16 mouse cellular contexts compared by ENCODE assay signal in genomic region chr7:15859657-15860056, GRCm38 (mm10). TPM values are rescaled to one million over a fixed set of nuclear protein-coding genes. Genes with fewer than 3 reads are reported as not detected.
A peak's percentile ranks its signal among the peaks of the same experiment; 100 is the strongest.
DNase-seq lines count a peak whose midpoint lies in the region; ATAC-seq and TF ChIP-seq lines count a peak whose summit lies in the region.
"Had no signal": no experiment of that assay in that cellular context is flagged by ENCODE, and none has a peak within 500 bp of the region (broad histone marks: within the 10 kb centered on the region; RNA-seq: fewer than 3 reads in every experiment).

No protein-coding gene starts in this region.

- no peak overlapping the region for H3K9ac ChIP-seq in kidney, postnatal 0 days (ENCODE audit: low read depth, low read length)
- no peak overlapping the region for H3K9ac ChIP-seq in kidney, embryonic 15.5 days
- H3K9ac ChIP-seq in midbrain, embryonic 14.5 days (replicated peaks; ENCODE audit: low read length), result no peak overlapping the region
- no peak overlapping the region for H3K9ac ChIP-seq in midbrain, embryonic 16.5 days (ENCODE audit: low read depth, low read length)
- H3K9ac ChIP-seq: embryonic facial prominence, embryonic 15.5 days; heart, embryonic 13.5 days; liver, embryonic 13.5 days; midbrain, embryonic 15.5 days had no signal

- peak; percentile 8 for DNase-seq in adrenal gland, postnatal 25 days
- DNase-seq in adrenal gland, adult 8-10 months, result no peak
- peak; percentile 22 for DNase-seq in kidney, postnatal 0 days (ENCODE audit: low spot score)
- DNase-seq in midbrain, embryonic 14.5 days, result peak; percentile 55
- DNase-seq in embryo, embryonic 10.5 days (ENCODE audit: low spot score), result no peak
- DNase-seq: cerebellum, adult 11-12 months; liver, embryonic 13.5 days; thymus, postnatal 36 days had no signal

- H3K27me3 ChIP-seq in kidney, postnatal 0 days (ENCODE audit: insufficient read depth, low read length), result no peaks in the 10 kb centered on the region
- no peaks in the 10 kb centered on the region for H3K27me3 ChIP-seq in kidney, embryonic 15.5 days
- no peaks in the 10 kb centered on the region for H3K27me3 ChIP-seq in midbrain, embryonic 14.5 days (ENCODE audit: control insufficient read depth, insufficient read depth, low read length)
- H3K27me3 ChIP-seq in midbrain, embryonic 16.5 days (ENCODE audit: control insufficient read depth, insufficient read depth, low read depth, low read length), result no peaks in the 10 kb centered on the region
- H3K27me3 ChIP-seq: embryonic facial prominence, embryonic 15.5 days; heart, embryonic 13.5 days; liver, embryonic 13.5 days; midbrain, embryonic 15.5 days had no signal

- H3K4me2 ChIP-seq in kidney, postnatal 0 days (ENCODE audit: low read length), result no peak overlapping the region
- H3K4me2 ChIP-seq in kidney, embryonic 15.5 days, result no peak overlapping the region
- no peak overlapping the region for H3K4me2 ChIP-seq in midbrain, embryonic 14.5 days (ENCODE audit: low read length)
- no peak overlapping the region for H3K4me2 ChIP-seq in midbrain, embryonic 16.5 days (ENCODE audit: low read length)
- H3K4me2 ChIP-seq: embryonic facial prominence, embryonic 15.5 days; heart, embryonic 13.5 days; liver, embryonic 13.5 days; midbrain, embryonic 15.5 days had no signal

- no peaks in the 10 kb centered on the region for H3K4me1 ChIP-seq in kidney, postnatal 0 days (replicated peaks; ENCODE audit: insufficient read depth, low read length)
- H3K4me1 ChIP-seq in kidney, embryonic 15.5 days, result no peaks in the 10 kb centered on the region
- H3K4me1 ChIP-seq in midbrain, embryonic 14.5 days (ENCODE audit: control insufficient read depth, insufficient read depth, low read length), result no peaks in the 10 kb centered on the region
- H3K4me1 ChIP-seq in midbrain, embryonic 16.5 days (ENCODE audit: control insufficient read depth, insufficient read depth, low read length), result no peaks in the 10 kb centered on the region; the same call in 1 of the 2 replicates
- H3K4me1 ChIP-seq: embryonic facial prominence, embryonic 15.5 days; heart, embryonic 13.5 days; liver, embryonic 13.5 days; midbrain, embryonic 15.5 days had no signal

- TF ChIP-seq CTCF in kidney, postnatal 0 days (IDR thresholded peaks at IDR 0.05; ENCODE audit: low read depth), result peak; percentile 45; the same call in 1 of the 2 replicates

- no peak overlapping the region for H3K4me3 ChIP-seq in kidney, postnatal 0 days (replicated peaks; ENCODE audit: low read depth, low read length)
- H3K4me3 ChIP-seq in kidney, embryonic 15.5 days (replicated peaks), result no peak overlapping the region
- H3K4me3 ChIP-seq in midbrain, embryonic 14.5 days (replicated peaks; ENCODE audit: low read depth, low read length), result no peak overlapping the region
- no peak overlapping the region for H3K4me3 ChIP-seq in midbrain, embryonic 16.5 days (ENCODE audit: low read depth, low read length)
- H3K4me3 ChIP-seq: embryonic facial prominence, embryonic 15.5 days; heart, embryonic 13.5 days; liver, embryonic 13.5 days; midbrain, embryonic 15.5 days had no signal

- 57% methylated on average over 2 of the region's 2 CpGs for WGBS in kidney, postnatal 0 days
- WGBS in kidney, embryonic 15.5 days, result 44% methylated on average over 2 of the region's 2 CpGs
- WGBS in midbrain, embryonic 14.5 days, result 38% methylated on average over 2 of the region's 2 CpGs
- WGBS in midbrain, embryonic 16.5 days, result 38% methylated on average over 2 of the region's 2 CpGs

- H3K36me3 ChIP-seq in kidney, postnatal 0 days (ENCODE audit: insufficient read depth, low read length), result no peaks in the 10 kb centered on the region
- H3K36me3 ChIP-seq in kidney, embryonic 15.5 days, result no peaks in the 10 kb centered on the region
- H3K36me3 ChIP-seq in midbrain, embryonic 14.5 days (ENCODE audit: control insufficient read depth, insufficient read depth, low read length), result no peaks in the 10 kb centered on the region
- H3K36me3 ChIP-seq in midbrain, embryonic 16.5 days (ENCODE audit: control insufficient read depth, insufficient read depth, low read length), result no peaks in the 10 kb centered on the region
- H3K36me3 ChIP-seq: embryonic facial prominence, embryonic 15.5 days; heart, embryonic 13.5 days; liver, embryonic 13.5 days; midbrain, embryonic 15.5 days had no signal

- H3K9me3 ChIP-seq in kidney, postnatal 0 days (replicated peaks; ENCODE audit: low read length), result no peaks in the 10 kb centered on the region
- no peaks in the 10 kb centered on the region for H3K9me3 ChIP-seq in kidney, embryonic 15.5 days (replicated peaks)
- H3K9me3 ChIP-seq in midbrain, embryonic 14.5 days (ENCODE audit: control insufficient read depth, low read length), result no peaks in the 10 kb centered on the region
- no peaks in the 10 kb centered on the region for H3K9me3 ChIP-seq in midbrain, embryonic 16.5 days (replicated peaks; ENCODE audit: control insufficient read depth, low read length, poor library complexity, severe bottlenecking)
- H3K9me3 ChIP-seq: embryonic facial prominence, embryonic 15.5 days; heart, embryonic 13.5 days; liver, embryonic 13.5 days; midbrain, embryonic 15.5 days had no signal

- H3K27ac ChIP-seq in kidney, postnatal 0 days, result no peak overlapping the region
- no peak overlapping the region for H3K27ac ChIP-seq in kidney, embryonic 15.5 days
- H3K27ac ChIP-seq in midbrain, embryonic 14.5 days (replicated peaks; ENCODE audit: low read depth, low read length), result no peak overlapping the region
- no peak overlapping the region for H3K27ac ChIP-seq in midbrain, embryonic 16.5 days (ENCODE audit: low read length)
- H3K27ac ChIP-seq: embryonic facial prominence, embryonic 15.5 days; heart, embryonic 13.5 days; liver, embryonic 13.5 days; midbrain, embryonic 15.5 days had no signal

- ATAC-seq in kidney, postnatal 0 days (replicated peaks; ENCODE audit: low FRiP score, low read depth), result no peak
- no peak for ATAC-seq in kidney, embryonic 15.5 days (replicated peaks; ENCODE audit: low FRiP score)
- ATAC-seq in midbrain, embryonic 14.5 days (ENCODE audit: low FRiP score, low TSS enrichment), result no peak
- no peak for ATAC-seq in midbrain, embryonic 16.5 days
- ATAC-seq in erythroid progenitor cell, adult 5-6 weeks (replicated peaks; ENCODE audit: low FRiP score, poor library complexity, severe bottlenecking), result no peak
- ATAC-seq: midbrain, embryonic 15.5 days had no signal

RNA-seq across cellular contexts. Expression of gene Crx, which starts 20.1 kb away (rescaled TPM):
- not detected in 2 replicates for total RNA-seq in adrenal gland, postnatal 25 days (2021)
- not detected for total RNA-seq in adrenal gland, adult 8-10 months (2022)
- not detected in 2 replicates for polyA plus RNA-seq in kidney, postnatal 0 days (2015; fragmentation: Nextera tagmentation; extraction: Ambion mirVana)
- not detected in 2 replicates for polyA plus RNA-seq in kidney, embryonic 15.5 days (2015; fragmentation: Nextera tagmentation; extraction: Ambion mirVana)
- 0.18 TPM in 1 of 2 replicates, not detected in the other for polyA plus RNA-seq in midbrain, embryonic 14.5 days (2014; fragmentation: Nextera tagmentation; extraction: Ambion mirVana)
- polyA plus RNA-seq in midbrain, embryonic 16.5 days (2015; fragmentation: Nextera tagmentation; extraction: Ambion mirVana), result 0.24 and 0.27 TPM in 2 replicates
- not detected in 2 replicates for total RNA-seq in erythroid progenitor cell, adult 5-6 weeks (2015; ENCODE audit: low replicate concordance)
- total RNA-seq in erythroid progenitor cell, adult 5-6 weeks (2017; ENCODE audit: low replicate concordance), result not detected in 2 replicates
- total RNA-seq: layer of hippocampus, adult 8-10 months had no signal
- polyA plus RNA-seq: C2C12; heart, embryonic 13.5 days; liver, embryonic 13.5 days had no signal

RNA-seq across cellular contexts. Expression of gene Obox6, which starts 20.2 kb away (rescaled TPM):
- not detected in 2 replicates for total RNA-seq in adrenal gland, postnatal 25 days (2021)
- not detected for total RNA-seq in adrenal gland, adult 8-10 months (2022)
- not detected in 2 replicates for polyA plus RNA-seq in kidney, postnatal 0 days (2015; fragmentation: Nextera tagmentation; extraction: Ambion mirVana)
- not detected in 2 replicates for polyA plus RNA-seq in kidney, embryonic 15.5 days (2015; fragmentation: Nextera tagmentation; extraction: Ambion mirVana)
- not detected in 2 replicates for polyA plus RNA-seq in midbrain, embryonic 14.5 days (2014; fragmentation: Nextera tagmentation; extraction: Ambion mirVana)
- polyA plus RNA-seq in midbrain, embryonic 16.5 days (2015; fragmentation: Nextera tagmentation; extraction: Ambion mirVana), result not detected in 2 replicates
- not detected in 2 replicates for total RNA-seq in erythroid progenitor cell, adult 5-6 weeks (2015; ENCODE audit: low replicate concordance)
- not detected in 2 replicates for total RNA-seq in erythroid progenitor cell, adult 5-6 weeks (2017; ENCODE audit: low replicate concordance)
- total RNA-seq: layer of hippocampus, adult 8-10 months had no signal
- polyA plus RNA-seq: C2C12; embryonic facial prominence, embryonic 15.5 days; heart, embryonic 13.5 days; liver, embryonic 13.5 days; midbrain, embryonic 15.5 days had no signal

RNA-seq across cellular contexts. Expression of gene Crxos, which starts 22.8 kb away (rescaled TPM):
- total RNA-seq in adrenal gland, postnatal 25 days (2021), result not detected in 2 replicates
- total RNA-seq in adrenal gland, adult 8-10 months (2022), result not detected
- polyA plus RNA-seq in kidney, postnatal 0 days (2015; fragmentation: Nextera tagmentation; extraction: Ambion mirVana), result not detected in 2 replicates
- not detected in 2 replicates for polyA plus RNA-seq in kidney, embryonic 15.5 days (2015; fragmentation: Nextera tagmentation; extraction: Ambion mirVana)
- 0.22 TPM in 1 of 2 replicates, not detected in the other for polyA plus RNA-seq in midbrain, embryonic 14.5 days (2014; fragmentation: Nextera tagmentation; extraction: Ambion mirVana)
- polyA plus RNA-seq in midbrain, embryonic 16.5 days (2015; fragmentation: Nextera tagmentation; extraction: Ambion mirVana), result not detected in 2 replicates
- not detected in 2 replicates for total RNA-seq in erythroid progenitor cell, adult 5-6 weeks (2015; ENCODE audit: low replicate concordance)
- total RNA-seq in erythroid progenitor cell, adult 5-6 weeks (2017; ENCODE audit: low replicate concordance), result not detected in 2 replicates
- polyA plus RNA-seq: C2C12; embryonic facial prominence, embryonic 15.5 days; heart, embryonic 13.5 days; liver, embryonic 13.5 days; midbrain, embryonic 15.5 days had no signal

Comparison
In these comparisons a context has a peak if more than half of its experiments do, and no peak if none do; other contexts are left out.
1. DNase-seq: peak in adrenal gland, postnatal 25 days (single experiment), kidney, postnatal 0 days (single experiment) and midbrain, embryonic 14.5 days (single experiment); none in adrenal gland, adult 8-10 months (single experiment) and embryo, embryonic 10.5 days (single experiment).